Mouse (Mus musculus): ENCODE measurements around the gene Srxn1.
"Not testable (repeated sequence)": the region's sequence is repeated elsewhere in the genome, so short reads cannot be mapped to it uniquely, and the experiment has no call there.

- TF ChIP-seq CTCF (IDR thresholded peaks at IDR 0.05; ENCODE audit: borderline replicate concordance, control insufficient read depth, extremely low read depth, insufficient read depth, low read length, poor library complexity); POLR2A (IDR thresholded peaks at IDR 0.05; ENCODE audit: control insufficient read depth, extremely low read depth, insufficient read depth, low read length, poor library complexity): not testable (repeated sequence)
These were observed 42.5 kb upstream of the Srxn1 start for GRCm38 (mm10) chr2:152062817-152063216.

Measured in thymus, adult 2 months (tissue).